Mouse (Mus musculus) bone marrow, adult 2 months (tissue): ENCODE measurements at regions not wholly inside any gene's neighbourhood (a gene's known extent, or its start where the extent isn't known, plus 50 kb on each side); places are given as distances from the start of the nearest gene placed in this dataset.

Source experiments
- CTCF ChIP-seq: fragments of 200-500 bp; IDR thresholded peaks from 2 replicates; pipeline ENCODE4 v1.5.1; 2011; ENCODE audit warnings: low read length, control low read depth; ENCODE audit not compliant: control insufficient read depth, insufficient read depth
- POLR2A ChIP-seq: fragments of 200-500 bp; IDR thresholded peaks from 2 replicates; pipeline ENCODE4 v1.6.1; 2011; ENCODE audit warnings: low read depth, mild to moderate bottlenecking, control low read depth, low read length, borderline replicate concordance; ENCODE audit not compliant: control insufficient read depth

- TF ChIP-seq POLR2A (no peak), CTCF (no peak)
These were observed 76.5 kb upstream of the Tank start for GRCm38 (mm10) chr2:61501922-61502321.
